Mouse (Mus musculus) cerebellum, adult 9-10 months (tissue): ENCODE measurements around the gene C1rb.
"Not testable (repeated sequence)": the region's sequence is repeated elsewhere in the genome, so short reads cannot be mapped to it uniquely, and the experiment has no call there.

Experiments
- DNase-seq: peaks from one replicate; pipeline ENCODE4 v3.0.0; 2022

The C1rb gene

GRCm38 (mm10) chr6:124602031-124602430 lies 31.9 kb downstream of the C1rb start:
- DNase-seq, result no peak

- DNase-seq, result no peak
Measured at GRCm38 (mm10) chr6:124625612-124626011, 55.5 kb downstream of the C1rb start.

- not testable (repeated sequence) for DNase-seq
Measured at GRCm38 (mm10) chr6:124626184-124626583, 56.1 kb downstream of the C1rb start.

- no peak for DNase-seq
Measured at GRCm38 (mm10) chr6:124630763-124631162, 60.7 kb downstream of the C1rb start.
